18 mouse cellular contexts compared by ENCODE assay signal in the genomic region with DNA sequence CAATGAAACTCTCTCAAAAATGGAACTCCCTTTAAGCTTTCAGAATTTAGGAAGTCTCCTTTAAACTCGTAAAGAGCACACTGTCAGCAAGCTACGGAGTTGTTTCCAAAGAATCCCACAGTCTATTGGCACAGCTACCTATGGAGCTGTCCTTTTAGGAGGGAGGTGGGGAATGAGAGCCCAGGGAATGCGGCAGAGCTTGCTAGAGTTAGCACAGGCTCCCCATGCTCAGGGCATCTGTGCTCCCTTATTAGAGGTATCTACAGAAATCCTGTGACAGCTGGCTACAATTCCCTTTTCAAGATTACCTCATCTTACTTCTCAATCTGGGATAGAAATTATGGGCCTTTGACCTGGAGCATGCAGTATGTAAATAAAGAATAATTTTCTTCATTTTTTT. TPM values are rescaled to one million over a fixed set of nuclear protein-coding genes. Genes with fewer than 3 reads are reported as not detected.
DNase-seq lines count a peak whose midpoint lies in the region; ATAC-seq lines count a peak whose summit lies in the region.
"Had no signal": no experiment of that assay in that cellular context is flagged by ENCODE, and none has a peak within 500 bp of the region (broad histone marks: within the 10 kb centered on the region; RNA-seq: fewer than 3 reads in every experiment).

No protein-coding gene starts in this region.

- ATAC-seq in cerebellum, adult (ENCODE audit: insufficient number of reproducible peaks, low FRiP score, low TSS enrichment): peak; percentile 97
- ATAC-seq: CD4-positive, CD25-positive, alpha-beta regulatory T cell, adult 4 months; forebrain, embryonic 15.5 days; intestine, embryonic 16.5 days had no signal

- no peak for DNase-seq in cerebellum, postnatal 4 days (ENCODE audit: low spot score in 2 of 2)
- DNase-seq in cerebellum, adult 9-10 months: peak; percentile 71
- peak; percentile 46 to 64 for DNase-seq in cerebellum, postnatal 25 days
- DNase-seq in ovary, postnatal 36 days (ENCODE audit: low spot score): no peak
- no peak for DNase-seq in heart, postnatal 4 days
- no peak for DNase-seq in urinary bladder, postnatal 25 days (ENCODE audit: low spot score)
- DNase-seq: adrenal gland, adult 8-10 months; adrenal gland, postnatal 36 days; B cell, adult 2 months; gastrocnemius, postnatal 36 days; heart, adult 11 months; heart, postnatal 14 days; kidney, adult 2 months had no signal

RNA-seq across cellular contexts. Expression of gene Gm8773, which starts 36.9 kb away (rescaled TPM):
- total RNA-seq in heart, postnatal 4 days (2021): not detected
- total RNA-seq: adrenal gland, adult 8-10 months; adrenal gland, postnatal 36 days; gastrocnemius, adult 8-10 months; gastrocnemius, postnatal 36 days; heart, postnatal 14 days had no signal

RNA-seq across cellular contexts. Expression of gene Gtpbp10, which starts 51.2 kb away (rescaled TPM):
- total RNA-seq in heart, postnatal 4 days (2021): 10 to 100 TPM; 15.1 to 16.0 TPM

RNA-seq across cellular contexts. Expression of gene Cfap69, which starts 53.5 kb away (rescaled TPM):
- total RNA-seq in heart, postnatal 4 days (2021): 1 to 10 TPM; 3.3 to 3.9 TPM

Comparison
In these comparisons a context has a peak if more than half of its experiments do, and no peak if none do; other contexts are left out.
1. DNase-seq: peak in cerebellum, adult 9-10 months (single experiment) and cerebellum, postnatal 25 days (2 of 2); none in cerebellum, postnatal 4 days (0 of 2), ovary, postnatal 36 days (single experiment), heart, postnatal 4 days (single experiment) and urinary bladder, postnatal 25 days (single experiment).